Mouse (Mus musculus): ENCODE results near the gene Tnni3. TPM values are rescaled to one million over a fixed set of nuclear protein-coding genes. Genes with fewer than 3 reads are reported as not detected.

Tnni3 gene
- polyA plus RNA-seq, 1 experiment: not detected

GRCm38 (mm10) chr7:4470275-4471178 lies 53.5 kb downstream of the Tnni3 start:
- peak overlapping the region; percentile 50 for H3K4me3 ChIP-seq (ENCODE audit: insufficient read depth, low read depth, low read length)
- WGBS: 3% methylated on average over 35 of the region's 35 CpGs
- H3K4me1 ChIP-seq (ENCODE audit: control insufficient read depth, insufficient read depth, low read length): peaks cover 14% of the 10 kb centered on the region
- TF ChIP-seq CTCF (IDR thresholded peaks at IDR 0.05; ENCODE audit: insufficient read depth, low read depth, low read length) (no peak), POLR2A (IDR thresholded peaks at IDR 0.05; ENCODE audit: insufficient read depth, low read depth, low read length) (0 out of 2 replicates have a peak, but pooled peaks have one; percentile 14)
- no peak overlapping the region for H3K27ac ChIP-seq (ENCODE audit: insufficient read depth, low read depth, low read length)

Other genes starting within 250 kb of the Tnni3 start
- gene Ncr1, start 186.5 kb downstream of the Tnni3 start, polyA plus RNA-seq (2012; ENCODE audit: insufficient read depth, insufficient read length, low replicate concordance, missing spikeins): not detected in 2 replicates
- gene Gp6, start 126.5 kb downstream of the Tnni3 start, polyA plus RNA-seq (2012; ENCODE audit: insufficient read depth, insufficient read length, low replicate concordance, missing spikeins): not detected in 2 replicates
- not detected in 2 replicates for gene Rdh13, start 78.6 kb downstream of the Tnni3 start, polyA plus RNA-seq (2012; ENCODE audit: insufficient read depth, insufficient read length, low replicate concordance, missing spikeins)
- gene Eps8l1, start 63.6 kb downstream of the Tnni3 start, polyA plus RNA-seq (2012; ENCODE audit: insufficient read depth, insufficient read length, low replicate concordance, missing spikeins): not detected in 2 replicates
- gene Ppp1r12c, start 22.5 kb downstream of the Tnni3 start, polyA plus RNA-seq (2012; ENCODE audit: insufficient read depth, insufficient read length, low replicate concordance, missing spikeins): not detected in 2 replicates
- gene Tnnt1, start 7.8 kb downstream of the Tnni3 start, polyA plus RNA-seq (2012; ENCODE audit: insufficient read depth, insufficient read length, low replicate concordance, missing spikeins): not detected in 2 replicates
- not detected in 2 replicates for gene Dnaaf3, start 8.2 kb upstream of the Tnni3 start, polyA plus RNA-seq (2012; ENCODE audit: insufficient read depth, insufficient read length, low replicate concordance, missing spikeins)
- gene Syt5, start 23.3 kb upstream of the Tnni3 start, polyA plus RNA-seq (2012; ENCODE audit: insufficient read depth, insufficient read length, low replicate concordance, missing spikeins): not detected in 2 replicates
- gene Ptprh, start 79.8 kb upstream of the Tnni3 start, polyA plus RNA-seq (2012; ENCODE audit: insufficient read depth, insufficient read length, low replicate concordance, missing spikeins): not detected in 2 replicates
- gene Tmem86b, start 107.2 kb upstream of the Tnni3 start, polyA plus RNA-seq (2012; ENCODE audit: insufficient read depth, insufficient read length, low replicate concordance, missing spikeins): not detected in 2 replicates
- 310 and 891 TPM in 2 replicates for gene Ppp6r1, start 134.8 kb upstream of the Tnni3 start, polyA plus RNA-seq (2012; ENCODE audit: insufficient read depth, insufficient read length, low replicate concordance, missing spikeins)
- not detected in 2 replicates for gene Hspbp1, start 160.8 kb upstream of the Tnni3 start, polyA plus RNA-seq (2012; ENCODE audit: insufficient read depth, insufficient read length, low replicate concordance, missing spikeins)
- gene Brsk1, start 166.4 kb upstream of the Tnni3 start, polyA plus RNA-seq (2012; ENCODE audit: insufficient read depth, insufficient read length, low replicate concordance, missing spikeins): not detected in 2 replicates
- not detected in 2 replicates for gene Tmem150b, start 201.0 kb upstream of the Tnni3 start, polyA plus RNA-seq (2012; ENCODE audit: insufficient read depth, insufficient read length, low replicate concordance, missing spikeins)
- gene Kmt5c, start 215.9 kb upstream of the Tnni3 start, polyA plus RNA-seq (2012; ENCODE audit: insufficient read depth, insufficient read length, low replicate concordance, missing spikeins): not detected in 2 replicates
- gene Cox6b2, start 228.9 kb upstream of the Tnni3 start, polyA plus RNA-seq (2012; ENCODE audit: insufficient read depth, insufficient read length, low replicate concordance, missing spikeins): not detected in 2 replicates
- not detected in 2 replicates for gene Fam71e2, start 247.1 kb upstream of the Tnni3 start, polyA plus RNA-seq (2012; ENCODE audit: insufficient read depth, insufficient read length, low replicate concordance, missing spikeins)

Data from olfactory bulb, adult 2 months (tissue).